ENCODE assay signal across 11 mouse cellular contexts in genomic region chr2:158093345-158093744, GRCm38 (mm10). TPM values are rescaled to one million over a fixed set of nuclear protein-coding genes. Genes with fewer than 3 reads are reported as not detected.
DNase-seq lines count a peak whose midpoint lies in the region; ATAC-seq and TF ChIP-seq lines count a peak whose summit lies in the region.
"Had no signal": no experiment of that assay in that cellular context is flagged by ENCODE, and none has a peak within 500 bp of the region (broad histone marks: within the 10 kb centered on the region; RNA-seq: fewer than 3 reads in every experiment).

No protein-coding gene starts in this region.

- peak; percentile 34 for DNase-seq in heart, adult 8-10 months (ENCODE audit: low spot score)
- DNase-seq in heart, postnatal 4 days, result no peak
- no peak for DNase-seq in lung, adult 18-20 months
- DNase-seq in embryo, embryonic 11 days, result no peak
- no peak for DNase-seq in midbrain, embryonic 10.5 days (ENCODE audit: low spot score)
- DNase-seq: cerebellum, adult 8-10 months had no signal

- no peak for TF ChIP-seq CTCF in embryonic fibroblast, embryonic 13.5 days (IDR thresholded peaks at IDR 0.05; ENCODE audit: borderline replicate concordance, insufficient read depth, low read length)

- H3K4me2 ChIP-seq in lung, embryonic 16.5 days (ENCODE audit: low read depth, low read length), result no peak overlapping the region

- H3K4me3 ChIP-seq in lung, embryonic 16.5 days (ENCODE audit: low read length), result no peak overlapping the region
- no peak overlapping the region for H3K4me3 ChIP-seq in embryonic fibroblast, embryonic 13.5 days (ENCODE audit: insufficient read depth, low read length)
- H3K4me3 ChIP-seq in midbrain, embryonic 10.5 days, result no peak overlapping the region
- H3K4me3 ChIP-seq: forebrain, embryonic 10.5 days had no signal

- no peak for TF ChIP-seq POLR2A in embryonic fibroblast, embryonic 13.5 days (IDR thresholded peaks at IDR 0.05; ENCODE audit: low read depth, low read length)

- H3K36me3 ChIP-seq in lung, embryonic 16.5 days (ENCODE audit: control insufficient read depth, insufficient read depth, low read length), result no peaks in the 10 kb centered on the region
- H3K36me3 ChIP-seq in midbrain, embryonic 10.5 days, result no peaks in the 10 kb centered on the region
- H3K36me3 ChIP-seq: forebrain, embryonic 10.5 days had no signal

- H3K4me1 ChIP-seq in lung, embryonic 16.5 days (replicated peaks; ENCODE audit: control insufficient read depth, insufficient read depth, low read length), result peaks cover 34% of the 10 kb centered on the region
- H3K4me1 ChIP-seq in embryonic fibroblast, embryonic 13.5 days (ENCODE audit: control insufficient read depth, insufficient read depth, low read length), result peaks cover 12% of the 10 kb centered on the region
- peaks cover 8% of the 10 kb centered on the region for H3K4me1 ChIP-seq in midbrain, embryonic 10.5 days

- H3K9me3 ChIP-seq in lung, embryonic 16.5 days (ENCODE audit: control insufficient read depth, low read length), result no peaks in the 10 kb centered on the region
- H3K9me3 ChIP-seq in midbrain, embryonic 10.5 days (replicated peaks), result no peaks in the 10 kb centered on the region
- H3K9me3 ChIP-seq: forebrain, embryonic 10.5 days had no signal

- H3K27me3 ChIP-seq in lung, embryonic 16.5 days (ENCODE audit: control insufficient read depth, insufficient read depth, low read depth, low read length), result no peaks in the 10 kb centered on the region
- no peaks in the 10 kb centered on the region for H3K27me3 ChIP-seq in midbrain, embryonic 10.5 days (ENCODE audit: low read depth, poor library complexity, severe bottlenecking)

- ATAC-seq in lung, embryonic 16.5 days (ENCODE audit: low read depth), result peak; percentile 64
- ATAC-seq in neutrophil, adult 5-6 weeks (ENCODE audit: extremely low read depth, insufficient number of reproducible peaks, low FRiP score, poor library complexity, severe bottlenecking), result 0 out of 2 replicates have a peak, but pooled peaks have one; percentile 26

- peak overlapping the region; percentile 68 for H3K27ac ChIP-seq in lung, embryonic 16.5 days (ENCODE audit: low read length)
- H3K27ac ChIP-seq in embryonic fibroblast, embryonic 13.5 days (ENCODE audit: insufficient read depth, low read length), result 0 out of 2 replicates have a peak overlapping the region, but pooled peaks have one; percentile 20
- H3K27ac ChIP-seq in midbrain, embryonic 10.5 days (replicated peaks), result no peak overlapping the region
- H3K27ac ChIP-seq: forebrain, embryonic 10.5 days; liver, embryonic 14.5 days had no signal

- no peak overlapping the region for H3K9ac ChIP-seq in lung, embryonic 16.5 days (ENCODE audit: low read length)
- H3K9ac ChIP-seq: liver, embryonic 14.5 days had no signal

- WGBS in lung, embryonic 16.5 days, result 40% methylated on average over 5 of the region's 5 CpGs
- 80% methylated on average over 5 of the region's 5 CpGs for WGBS in midbrain, embryonic 10.5 days

RNA-seq across cellular contexts. Expression of gene Tgm2, which starts 52.9 kb away (rescaled TPM):
- 100 to 1,000 TPM; 211 to 296 (median 238) TPM for total RNA-seq in heart, adult 8-10 months (2022)
- total RNA-seq in heart, postnatal 4 days (2021), result 100 to 1,000 TPM; 254 to 273 TPM
- 75.8 and 81.6 TPM in 2 replicates for polyA plus RNA-seq in lung, embryonic 16.5 days (2015; fragmentation: Nextera tagmentation; extraction: Ambion mirVana)
- 15.8 and 33.1 TPM in 2 replicates for polyA plus RNA-seq in embryonic fibroblast, embryonic 13.5 days (2011; ENCODE audit: insufficient read length, low read depth, missing spikeins)
- total RNA-seq in neutrophil, adult 5-6 weeks (2017), result 16.6 and 20.3 TPM in 2 replicates
- polyA plus RNA-seq in midbrain, embryonic 10.5 days (2016; fragmentation: Nextera tagmentation; extraction: Ambion mirVana), result 9.0 and 10.0 TPM in 2 replicates
